Mouse (Mus musculus): ENCODE data around the gene Hcrt.

Gene Hcrt

GRCm38 (mm10) chr11:100735134-100735865, 27.4 kb downstream of the Hcrt start:
- DNase-seq (ENCODE audit: low read depth, low spot score), result peak; percentile 41
- Histone ChIP-seq H3K27me3 (ENCODE audit: control insufficient read depth, insufficient read depth, low read length, poor library complexity, severe bottlenecking) (no peaks in the 10 kb centered on the region), H3K36me3 (ENCODE audit: control insufficient read depth, insufficient read depth, low read length, poor library complexity, severe bottlenecking) (no peaks in the 10 kb centered on the region)

DNA sequence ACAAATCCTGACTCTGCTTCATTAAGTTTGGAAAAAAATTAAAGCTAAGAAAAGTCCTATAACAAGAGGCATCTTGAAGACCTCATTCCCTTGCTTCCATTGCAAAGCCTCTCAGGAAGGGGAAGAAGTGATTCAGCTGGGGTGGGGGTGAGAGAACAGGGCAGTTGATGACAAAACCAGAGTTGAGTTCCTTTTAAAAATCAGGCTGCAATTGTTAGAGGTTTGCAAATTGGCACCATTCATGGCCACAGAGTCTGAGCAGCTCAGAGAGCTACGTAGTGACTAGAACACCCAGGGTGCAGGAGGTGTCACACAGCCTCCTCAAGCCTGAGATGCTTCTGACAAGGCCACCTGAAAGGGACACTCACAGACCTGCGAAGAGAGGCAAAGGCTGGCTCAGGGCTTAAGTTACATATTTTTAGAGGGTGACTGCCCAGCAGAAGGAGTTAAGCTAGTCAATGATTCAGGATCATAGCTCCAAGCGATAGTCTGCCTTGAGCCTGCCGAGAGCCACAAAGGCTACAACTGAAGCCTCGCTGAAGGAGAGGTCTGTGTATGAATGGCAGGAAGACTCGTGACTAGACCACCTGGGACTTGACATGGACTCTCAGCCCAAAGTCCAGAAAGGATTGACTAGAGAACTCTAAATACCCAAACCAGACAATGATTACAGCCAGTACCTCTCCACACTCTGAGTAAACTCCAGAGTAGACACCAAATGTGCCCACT, 32.1 kb downstream of the Hcrt start:
- DNase-seq (ENCODE audit: low read depth, low spot score), result no peak
- no peaks in the 10 kb centered on the region for H3K27me3 ChIP-seq (ENCODE audit: control insufficient read depth, insufficient read depth, low read length, poor library complexity, severe bottlenecking)
- H3K36me3 ChIP-seq (ENCODE audit: control insufficient read depth, insufficient read depth, low read length, poor library complexity, severe bottlenecking), result peaks cover 3% of the 10 kb centered on the region; the same call in 1 of the 2 replicates

- H3K36me3 ChIP-seq (ENCODE audit: control insufficient read depth, insufficient read depth, low read length, poor library complexity, severe bottlenecking), result peaks cover 3% of the 10 kb centered on the region; the same call in 1 of the 2 replicates
- no peak for DNase-seq (ENCODE audit: low read depth, low spot score)
- no peaks in the 10 kb centered on the region for H3K27me3 ChIP-seq (ENCODE audit: control insufficient read depth, insufficient read depth, low read length, poor library complexity, severe bottlenecking)
These were observed 32.8 kb downstream of the Hcrt start for GRCm38 (mm10) chr11:100729976-100730375.

DNA sequence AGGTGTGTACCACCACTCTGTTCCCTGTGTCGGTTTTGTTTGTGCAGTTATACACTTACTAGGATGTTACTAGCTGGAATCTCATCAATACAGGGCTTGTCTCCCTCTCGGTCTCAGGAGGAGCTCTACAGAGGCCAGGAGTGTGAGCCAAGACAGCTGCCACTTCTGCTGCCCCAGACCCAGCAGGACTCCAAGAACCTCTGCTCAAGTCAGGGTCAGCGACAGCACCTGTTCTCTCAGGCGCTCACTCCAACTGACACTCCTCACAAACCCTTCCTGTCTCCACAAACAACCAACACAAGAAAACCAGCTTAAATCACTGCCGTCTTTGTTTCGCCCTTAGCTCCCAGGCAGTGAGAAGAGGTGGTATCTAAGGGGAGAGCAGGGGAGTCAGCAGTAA, 34.1 kb downstream of the Hcrt start:
- no peak for DNase-seq (ENCODE audit: low read depth, low spot score)
- Histone ChIP-seq H3K36me3 (ENCODE audit: control insufficient read depth, insufficient read depth, low read length, poor library complexity, severe bottlenecking) (peaks cover 3% of the 10 kb centered on the region; the same call in 1 of the 2 replicates), H3K27me3 (ENCODE audit: control insufficient read depth, insufficient read depth, low read length, poor library complexity, severe bottlenecking) (no peaks in the 10 kb centered on the region)

- no peak for DNase-seq (ENCODE audit: low read depth, low spot score)
- H3K27me3 ChIP-seq (ENCODE audit: control insufficient read depth, insufficient read depth, low read length, poor library complexity, severe bottlenecking), result no peaks in the 10 kb centered on the region
- H3K36me3 ChIP-seq (ENCODE audit: control insufficient read depth, insufficient read depth, low read length, poor library complexity, severe bottlenecking), result peaks cover 3% of the 10 kb centered on the region; the same call in 1 of the 2 replicates
These were observed 35.5 kb downstream of the Hcrt start for GRCm38 (mm10) chr11:100727201-100727600.

GRCm38 (mm10) chr11:100724919-100725512, 37.7 kb downstream of the Hcrt start:
- DNase-seq (ENCODE audit: low read depth, low spot score), result no peak
- Histone ChIP-seq H3K27me3 (ENCODE audit: control insufficient read depth, insufficient read depth, low read length, poor library complexity, severe bottlenecking) (no peaks in the 10 kb centered on the region), H3K36me3 (ENCODE audit: control insufficient read depth, insufficient read depth, low read length, poor library complexity, severe bottlenecking) (peaks cover 3% of the 10 kb centered on the region; the same call in 1 of the 2 replicates)

- no peak for DNase-seq (ENCODE audit: low read depth, low spot score)
- peaks cover 3% of the 10 kb centered on the region for H3K36me3 ChIP-seq (ENCODE audit: control insufficient read depth, insufficient read depth, low read length, poor library complexity, severe bottlenecking)
These were observed 40.2 kb downstream of the Hcrt start for GRCm38 (mm10) chr11:100722493-100723028.

GRCm38 (mm10) chr11:100721776-100722492, 40.8 kb downstream of the Hcrt start:
- H3K27me3 ChIP-seq (ENCODE audit: control insufficient read depth, insufficient read depth, low read length, poor library complexity, severe bottlenecking), result no peaks in the 10 kb centered on the region
- peaks cover 3% of the 10 kb centered on the region for H3K36me3 ChIP-seq (ENCODE audit: control insufficient read depth, insufficient read depth, low read length, poor library complexity, severe bottlenecking)
- DNase-seq (ENCODE audit: low read depth, low spot score), result no peak

More at GRCm38 (mm10) chr11:100722493-100723028, 40.2 kb downstream of the Hcrt start:
- no peaks in the 10 kb centered on the region for H3K27me3 ChIP-seq (ENCODE audit: control insufficient read depth, insufficient read depth, low read length, poor library complexity, severe bottlenecking)

GRCm38 (mm10) chr11:100721254-100721653, 41.5 kb downstream of the Hcrt start:
- Histone ChIP-seq H3K36me3 (ENCODE audit: control insufficient read depth, insufficient read depth, low read length, poor library complexity, severe bottlenecking) (peaks cover 3% of the 10 kb centered on the region), H3K27me3 (ENCODE audit: control insufficient read depth, insufficient read depth, low read length, poor library complexity, severe bottlenecking) (no peaks in the 10 kb centered on the region)
- no peak for DNase-seq (ENCODE audit: low read depth, low spot score)

GRCm38 (mm10) chr11:100720345-100720744, 42.4 kb downstream of the Hcrt start:
- no peaks in the 10 kb centered on the region for H3K27me3 ChIP-seq (ENCODE audit: control insufficient read depth, insufficient read depth, low read length, poor library complexity, severe bottlenecking)
- no peak for DNase-seq (ENCODE audit: low read depth, low spot score)

GRCm38 (mm10) chr11:100719893-100720292, 42.8 kb downstream of the Hcrt start:
- peaks cover 3% of the 10 kb centered on the region for H3K36me3 ChIP-seq (ENCODE audit: control insufficient read depth, insufficient read depth, low read length, poor library complexity, severe bottlenecking)
- no peak for DNase-seq (ENCODE audit: low read depth, low spot score)
- H3K27me3 ChIP-seq (ENCODE audit: control insufficient read depth, insufficient read depth, low read length, poor library complexity, severe bottlenecking), result no peaks in the 10 kb centered on the region

More at GRCm38 (mm10) chr11:100720345-100720744, 42.4 kb downstream of the Hcrt start:
- peaks cover 3% of the 10 kb centered on the region for H3K36me3 ChIP-seq (ENCODE audit: control insufficient read depth, insufficient read depth, low read length, poor library complexity, severe bottlenecking)

DNA sequence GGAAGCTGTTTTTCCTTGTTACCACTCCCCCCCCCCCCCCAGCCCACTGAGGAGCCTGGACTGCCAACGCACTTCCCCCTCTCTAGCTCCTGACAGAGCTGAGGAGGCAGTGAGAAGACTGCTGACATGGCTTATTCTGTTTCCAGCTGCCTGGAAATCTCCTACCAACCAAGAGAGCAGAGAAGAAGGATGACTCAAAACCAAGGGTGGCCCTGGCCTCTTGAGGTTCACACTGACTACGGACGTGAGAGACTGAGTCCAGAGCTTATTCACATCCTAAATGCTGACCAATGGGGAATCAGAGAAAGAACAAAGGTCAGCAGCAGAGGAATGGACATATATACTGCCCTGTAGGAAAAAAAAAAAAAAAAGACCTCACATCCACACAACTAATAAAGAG, 43.4 kb downstream of the Hcrt start:
- peaks cover 3% of the 10 kb centered on the region for H3K36me3 ChIP-seq (ENCODE audit: control insufficient read depth, insufficient read depth, low read length, poor library complexity, severe bottlenecking)
- H3K27me3 ChIP-seq (ENCODE audit: control insufficient read depth, insufficient read depth, low read length, poor library complexity, severe bottlenecking), result no peaks in the 10 kb centered on the region
- DNase-seq (ENCODE audit: low read depth, low spot score), result no peak

GRCm38 (mm10) chr11:100718866-100719265, 43.9 kb downstream of the Hcrt start:
- DNase-seq (ENCODE audit: low read depth, low spot score), result no peak
- Histone ChIP-seq H3K36me3 (ENCODE audit: control insufficient read depth, insufficient read depth, low read length, poor library complexity, severe bottlenecking) (peaks cover 3% of the 10 kb centered on the region), H3K27me3 (ENCODE audit: control insufficient read depth, insufficient read depth, low read length, poor library complexity, severe bottlenecking) (no peaks in the 10 kb centered on the region)

GRCm38 (mm10) chr11:100718462-100718861, 44.3 kb downstream of the Hcrt start:
- Histone ChIP-seq H3K36me3 (ENCODE audit: control insufficient read depth, insufficient read depth, low read length, poor library complexity, severe bottlenecking) (peaks cover 3% of the 10 kb centered on the region), H3K27me3 (ENCODE audit: control insufficient read depth, insufficient read depth, low read length, poor library complexity, severe bottlenecking) (no peaks in the 10 kb centered on the region)
- no peak for DNase-seq (ENCODE audit: low read depth, low spot score)
